Mouse (Mus musculus) kidney, embryonic 16.5 days (tissue): ENCODE results near the gene Tango2. TPM values are rescaled to one million over a fixed set of nuclear protein-coding genes. Genes with fewer than 3 reads are reported as not detected.

ENCODE experiments used
- ATAC-seq: fragments of 200-750 bp; cut with Nextera tagmentation; 2 replicates; pipeline ENCODE4 v1.8.0; 2017; ENCODE audit warnings: moderate TSS enrichment; ENCODE audit not compliant: low FRiP score, low TSS enrichment
- H3K27ac ChIP-seq: fragments of 300-500 bp; sonication (generic); 2 replicates; pipeline ENCODE4 v1.5.1; 2014; ENCODE audit warnings: low read length
- H3K27me3 ChIP-seq: fragments of 300-500 bp; sonication (generic); 2 replicates; pipeline ENCODE4 v1.6.1; 2014; ENCODE audit warnings: low read length, control low read depth, mixed read lengths; ENCODE audit not compliant: insufficient read depth
- H3K36me3 ChIP-seq: fragments of 300-500 bp; sonication (generic); 2 replicates; pipeline ENCODE4 v1.6.1; 2014; ENCODE audit warnings: low read length, control low read depth, mixed read lengths; ENCODE audit not compliant: insufficient read depth
- H3K4me1 ChIP-seq: fragments of 300-500 bp; sonication (generic); 2 replicates; pipeline ENCODE4 v1.6.1; 2014; ENCODE audit warnings: low read length, control low read depth, mixed read lengths; ENCODE audit not compliant: insufficient read depth
- H3K4me2 ChIP-seq: fragments of 300-500 bp; sonication (generic); replicated peaks from 2 replicates; pipeline ENCODE4 v1.6.1; 2014; ENCODE audit warnings: low read depth, low read length
- H3K4me3 ChIP-seq: fragments of 300-500 bp; sonication (generic); 2 replicates; pipeline ENCODE4 v1.5.1; 2014; ENCODE audit warnings: mild to moderate bottlenecking, low read length
- H3K9ac ChIP-seq: fragments of 300-500 bp; sonication (generic); replicated peaks from 2 replicates; pipeline ENCODE4 v1.6.1; 2014; ENCODE audit warnings: low read length
- H3K9me3 ChIP-seq: fragments of 300-500 bp; sonication (generic); 2 replicates; pipeline ENCODE4 v1.6.1; 2016; ENCODE audit warnings: low read length, control low read depth
- WGBS: fragments of 180-500 bp; shearing (Covaris S2); extraction: QIAGEN DNeasy Blood & Tissue Kit; methylation state at CpG from one replicate; pipeline ENCODE4 v1.1.7; 2014; 5-methylcytosine and 5-hydroxymethylcytosine counted together
- polyA plus RNA-seq: library from polyadenylated mRNA; unstranded; fragments of >200 nt; fragmentation: Nextera tagmentation; extraction: Ambion mirVana; gene quantifications from 2 replicates; pipeline ENCODE4 v1.2.1, GENCODE M21; 2015

Gene Tango2
- polyA plus RNA-seq, 1 experiment from 2014 or later: 31.0 TPM

DNA sequence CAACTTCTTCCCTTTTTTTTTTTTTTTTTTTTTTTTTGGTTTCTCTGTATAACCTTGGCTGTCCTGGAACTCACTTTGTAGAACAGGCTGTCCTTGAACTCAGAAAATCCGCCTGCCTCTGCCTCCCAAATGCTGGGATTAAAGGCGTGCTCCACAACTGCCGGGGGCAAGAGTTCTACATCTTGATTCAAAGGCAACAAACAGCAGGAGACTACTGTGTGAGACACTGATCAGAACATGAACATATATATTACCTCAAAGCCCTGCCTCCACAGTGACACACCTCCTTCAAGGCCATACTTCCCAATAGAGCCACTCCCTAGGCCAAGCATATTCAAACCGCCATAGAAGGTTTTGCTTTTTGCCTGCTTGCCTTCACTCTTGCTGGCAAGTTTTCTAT lies 25.7 kb upstream of the Tango2 start:
- ATAC-seq: no peak
- Histone ChIP-seq H3K27me3 (no peaks in the 10 kb centered on the region), H3K4me1 (peaks cover 4% of the 10 kb centered on the region; the same call in 1 of the 2 replicates), H3K4me2 (no peak overlapping the region), H3K27ac (no peak overlapping the region), H3K9me3 (no peaks in the 10 kb centered on the region), H3K4me3 (no peak overlapping the region), H3K9ac (no peak overlapping the region), H3K36me3 (no peaks in the 10 kb centered on the region)
- 89% methylated on average over 4 of the region's 4 CpGs for WGBS

DNA sequence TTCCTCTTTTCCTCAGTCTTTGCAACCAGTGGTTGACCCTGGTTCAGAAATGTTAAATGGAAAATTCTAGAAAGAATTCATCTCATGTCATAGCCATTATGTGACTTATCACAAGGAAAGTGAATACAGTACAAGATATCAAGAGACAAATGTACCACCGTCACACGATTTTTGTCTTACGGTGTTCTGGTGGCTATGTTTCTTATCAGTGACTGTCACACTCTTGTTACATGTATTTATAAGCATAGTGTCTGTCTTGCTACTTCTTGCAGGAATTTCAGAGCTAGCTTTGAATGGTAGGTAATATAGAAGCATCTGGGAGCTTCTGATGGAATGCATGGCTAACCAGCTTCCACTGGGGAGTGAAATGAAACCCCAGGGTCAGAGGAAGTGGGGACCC lies 22.3 kb upstream of the Tango2 start:
- H3K9ac ChIP-seq: no peak overlapping the region
- H3K4me1 ChIP-seq: no peaks in the 10 kb centered on the region
- H3K4me3 ChIP-seq: no peak overlapping the region
- no peaks in the 10 kb centered on the region for H3K9me3 ChIP-seq
- no peak overlapping the region for H3K27ac ChIP-seq
- no peak overlapping the region for H3K4me2 ChIP-seq
- no peak for ATAC-seq
- WGBS: 92% methylated on average over 3 of the region's 3 CpGs
- H3K36me3 ChIP-seq: no peaks in the 10 kb centered on the region
- H3K27me3 ChIP-seq: no peaks in the 10 kb centered on the region

DNA sequence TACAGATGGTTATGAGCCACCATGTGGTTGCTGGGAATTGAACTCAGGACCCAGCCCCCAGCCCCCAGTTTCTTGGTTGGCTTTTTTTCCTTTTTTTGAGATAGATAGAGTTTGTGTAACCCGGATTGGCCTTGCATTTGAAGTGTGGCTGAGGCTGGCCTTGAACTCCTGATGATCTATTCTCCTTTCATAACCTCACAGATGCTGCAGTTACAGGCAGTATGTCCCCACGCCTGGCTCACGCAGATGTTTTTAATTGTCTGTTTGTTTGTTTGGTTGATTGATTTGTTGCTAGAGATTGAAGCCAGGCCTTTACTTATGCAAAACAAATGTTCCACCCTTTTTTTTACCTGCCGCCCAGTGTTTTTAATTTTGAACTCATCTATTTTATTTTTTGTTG lies 18.9 kb upstream of the Tango2 start:
- Histone ChIP-seq H3K27ac (no peak overlapping the region), H3K9ac (no peak overlapping the region), H3K4me2 (no peak overlapping the region), H3K9me3 (peaks cover 4% of the 10 kb centered on the region), H3K4me1 (no peaks in the 10 kb centered on the region), H3K4me3 (no peak overlapping the region), H3K27me3 (no peaks in the 10 kb centered on the region), H3K36me3 (no peaks in the 10 kb centered on the region)
- ATAC-seq: no peak
- 81% methylated on average over 4 of the region's 4 CpGs for WGBS

DNA sequence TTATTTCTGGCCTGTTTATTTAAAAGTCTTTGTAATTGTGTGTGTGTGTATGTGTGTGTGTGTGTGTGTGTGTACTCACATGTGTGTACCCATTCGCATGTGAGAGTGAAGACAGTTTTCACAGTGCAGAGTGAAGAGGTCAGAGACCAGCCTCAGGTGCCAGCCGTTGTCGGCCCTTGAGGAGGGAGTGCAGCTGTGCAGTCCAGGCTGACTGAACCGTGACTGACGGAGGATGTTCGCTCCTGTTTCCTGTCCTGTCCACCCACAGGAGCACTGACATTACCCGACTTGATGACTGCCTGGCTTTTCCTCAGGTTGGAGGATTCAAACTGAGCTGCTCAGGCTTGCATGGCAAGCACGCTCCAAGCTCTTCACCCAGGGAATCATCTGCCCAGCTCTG lies 15.0 kb upstream of the Tango2 start:
- Histone ChIP-seq H3K9me3 (peaks cover 4% of the 10 kb centered on the region), H3K27me3 (no peaks in the 10 kb centered on the region), H3K9ac (no peak overlapping the region), H3K4me2 (no peak overlapping the region), H3K36me3 (no peaks in the 10 kb centered on the region), H3K4me3 (no peak overlapping the region), H3K27ac (no peak overlapping the region), H3K4me1 (no peaks in the 10 kb centered on the region)
- 43% methylated on average over 8 of the region's 8 CpGs for WGBS
- peak; percentile 82 for ATAC-seq

DNA sequence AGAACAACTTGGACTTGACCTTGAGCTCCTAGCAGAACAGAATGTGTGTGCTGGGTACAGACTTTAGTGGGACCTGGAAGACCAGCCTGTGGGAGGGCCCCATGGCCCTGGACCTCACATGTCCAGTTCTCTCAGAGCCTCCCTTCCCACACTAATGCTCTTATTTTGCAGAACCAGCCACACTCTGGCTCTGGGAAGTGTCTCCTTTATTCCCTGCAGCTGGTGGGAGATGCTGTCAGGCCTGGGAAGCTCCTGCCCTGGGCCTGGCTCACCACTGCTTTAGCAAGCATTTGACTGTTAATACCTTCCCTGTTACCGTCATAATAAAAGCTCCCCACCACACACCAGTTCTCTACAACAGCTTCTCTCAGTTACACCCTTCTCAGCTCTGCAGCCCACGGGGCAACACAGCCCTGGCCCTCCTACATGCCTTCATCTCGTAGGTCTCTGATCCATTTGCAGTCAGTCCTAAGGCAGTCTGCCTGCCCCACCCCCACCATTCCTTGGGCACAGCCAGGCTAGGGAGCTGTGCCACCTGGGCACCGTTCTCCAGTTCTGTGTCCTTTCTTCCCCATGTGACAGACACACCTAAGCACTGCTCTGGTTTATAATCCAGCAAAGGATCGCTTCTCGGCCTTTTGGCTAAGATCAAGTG lies 12.4 kb upstream of the Tango2 start:
- 62% methylated on average over 6 of the region's 6 CpGs for WGBS
- H3K36me3 ChIP-seq: no peaks in the 10 kb centered on the region
- no peak overlapping the region for H3K9ac ChIP-seq
- no peak for ATAC-seq
- H3K27me3 ChIP-seq: no peaks in the 10 kb centered on the region
- H3K27ac ChIP-seq: no peak overlapping the region
- H3K4me2 ChIP-seq: no peak overlapping the region
- H3K4me3 ChIP-seq: no peak overlapping the region
- H3K4me1 ChIP-seq: no peaks in the 10 kb centered on the region
- peaks cover 4% of the 10 kb centered on the region for H3K9me3 ChIP-seq

DNA sequence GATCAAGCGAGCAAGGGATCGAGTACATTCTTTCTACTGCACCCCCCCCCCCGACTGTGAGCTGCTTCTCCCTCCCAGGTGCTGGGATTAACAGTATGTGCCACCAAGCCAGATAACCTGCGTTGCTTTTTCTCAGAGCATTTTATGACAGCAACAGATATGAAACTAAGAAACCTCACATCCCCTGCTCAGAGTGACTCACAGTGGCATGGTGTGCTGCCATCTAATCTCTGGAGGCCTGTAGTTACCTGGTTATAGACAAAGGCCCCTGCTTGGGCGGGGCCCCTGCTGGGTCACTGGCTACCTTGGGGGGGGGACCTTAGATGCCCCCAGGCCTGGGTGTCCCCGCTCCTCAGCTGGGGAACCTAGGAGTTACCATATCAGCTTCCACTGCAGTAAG lies 10.1 kb upstream of the Tango2 start:
- no peak for ATAC-seq
- Histone ChIP-seq H3K9ac (no peak overlapping the region), H3K36me3 (no peaks in the 10 kb centered on the region), H3K4me3 (no peak overlapping the region), H3K27me3 (no peaks in the 10 kb centered on the region), H3K27ac (no peak overlapping the region), H3K9me3 (no peaks in the 10 kb centered on the region), H3K4me2 (no peak overlapping the region), H3K4me1 (no peaks in the 10 kb centered on the region)
- WGBS: 77% methylated on average over 6 of the region's 6 CpGs

DNA sequence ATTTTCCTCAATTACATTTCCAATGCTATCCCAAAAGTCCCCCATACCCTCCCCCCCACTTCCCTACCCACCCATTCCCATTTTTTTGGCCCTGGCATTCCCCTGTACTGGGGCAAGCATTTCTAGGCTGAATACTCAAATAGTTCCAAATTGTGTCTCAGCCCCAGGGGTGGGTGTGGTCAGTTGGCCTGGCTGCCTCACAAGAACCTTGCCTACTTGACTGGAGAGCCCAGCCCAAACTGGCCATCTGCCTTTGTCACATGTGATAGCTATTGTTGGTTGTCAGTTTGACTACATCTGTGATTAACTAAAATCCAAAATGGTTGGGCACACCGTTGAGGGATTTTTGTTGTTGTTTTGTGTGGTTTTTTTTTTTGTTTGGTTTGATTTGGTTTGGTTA lies 9.1 kb upstream of the Tango2 start:
- no peaks in the 10 kb centered on the region for H3K27me3 ChIP-seq
- no peaks in the 10 kb centered on the region for H3K36me3 ChIP-seq
- no peak for ATAC-seq
- H3K4me3 ChIP-seq: no peak overlapping the region
- H3K4me1 ChIP-seq: no peaks in the 10 kb centered on the region
- no peak overlapping the region for H3K27ac ChIP-seq
- H3K9me3 ChIP-seq: no peaks in the 10 kb centered on the region
- H3K9ac ChIP-seq: no peak overlapping the region
- no peak overlapping the region for H3K4me2 ChIP-seq
- WGBS: 84% methylated on average over 1 of the region's 1 CpGs

DNA sequence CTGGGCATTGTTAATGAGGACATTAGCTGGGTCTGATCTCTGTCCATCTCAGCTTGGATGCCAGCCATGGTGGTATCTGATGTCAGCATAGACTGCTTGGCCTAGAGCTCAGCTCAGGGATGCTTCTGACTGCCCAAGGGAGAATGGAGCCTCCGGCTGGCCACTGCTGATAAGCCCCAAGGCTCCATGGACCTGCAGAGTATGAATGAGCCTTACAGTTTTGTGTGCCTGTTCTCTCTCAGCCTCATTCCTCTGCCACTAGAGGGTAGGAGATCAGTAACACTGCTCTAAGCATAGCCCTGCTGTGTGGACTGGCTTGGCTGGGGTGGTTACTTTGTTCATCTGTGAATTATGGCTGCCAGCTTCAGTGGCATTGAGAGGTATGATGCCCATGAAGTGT lies 5.2 kb upstream of the Tango2 start:
- Histone ChIP-seq H3K4me2 (no peak overlapping the region), H3K4me3 (no peak overlapping the region), H3K36me3 (no peaks in the 10 kb centered on the region), H3K9me3 (no peaks in the 10 kb centered on the region), H3K27me3 (peaks cover 14% of the 10 kb centered on the region), H3K27ac (no peak overlapping the region), H3K9ac (no peak overlapping the region), H3K4me1 (peaks cover 6% of the 10 kb centered on the region; the same call in 1 of the 2 replicates)
- WGBS: 76% methylated on average over 1 of the region's 1 CpGs
- no peak for ATAC-seq

DNA sequence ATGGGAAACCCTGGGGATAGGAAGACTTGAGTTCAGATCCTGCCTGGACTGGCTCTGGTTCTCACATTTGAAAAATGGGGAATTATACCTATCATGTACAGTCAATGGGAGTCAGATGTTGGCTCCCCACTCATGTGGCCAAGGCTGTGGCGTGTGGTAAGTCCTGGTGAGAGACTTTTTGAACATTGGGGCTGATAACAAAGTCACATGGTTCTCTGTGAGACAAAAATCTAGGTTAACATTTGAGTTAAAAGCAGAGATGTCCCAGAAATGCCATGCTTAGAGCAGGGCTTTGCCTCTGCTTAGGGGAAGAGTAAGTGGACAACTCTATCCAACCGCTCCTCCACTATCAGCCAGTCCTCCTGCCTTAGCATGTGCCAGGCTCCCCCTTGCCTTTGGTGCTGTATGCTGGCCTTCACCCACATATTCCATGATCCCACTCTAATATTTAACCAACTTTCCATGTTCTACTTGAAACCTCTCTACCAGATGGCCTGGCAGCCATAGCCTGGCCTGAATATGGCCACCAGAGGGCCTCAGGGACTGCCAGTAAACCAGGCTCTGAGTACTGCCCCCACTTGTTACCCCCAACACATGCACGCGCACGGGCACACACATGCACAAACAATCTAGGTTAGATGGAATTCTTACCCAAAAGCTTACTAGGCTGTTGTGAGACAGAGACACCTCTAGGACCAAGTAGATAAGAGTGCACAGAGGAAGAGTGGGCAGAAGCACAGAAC lies 3.6 kb upstream of the Tango2 start:
- Histone ChIP-seq H3K27ac (no peak overlapping the region), H3K4me1 (peaks cover 6% of the 10 kb centered on the region; the same call in 1 of the 2 replicates), H3K9me3 (no peaks in the 10 kb centered on the region), H3K27me3 (peaks cover 24% of the 10 kb centered on the region), H3K9ac (no peak overlapping the region), H3K36me3 (no peaks in the 10 kb centered on the region), H3K4me2 (no peak overlapping the region), H3K4me3 (no peak overlapping the region)
- WGBS: 65% methylated on average over 5 of the region's 5 CpGs
- no peak for ATAC-seq

DNA sequence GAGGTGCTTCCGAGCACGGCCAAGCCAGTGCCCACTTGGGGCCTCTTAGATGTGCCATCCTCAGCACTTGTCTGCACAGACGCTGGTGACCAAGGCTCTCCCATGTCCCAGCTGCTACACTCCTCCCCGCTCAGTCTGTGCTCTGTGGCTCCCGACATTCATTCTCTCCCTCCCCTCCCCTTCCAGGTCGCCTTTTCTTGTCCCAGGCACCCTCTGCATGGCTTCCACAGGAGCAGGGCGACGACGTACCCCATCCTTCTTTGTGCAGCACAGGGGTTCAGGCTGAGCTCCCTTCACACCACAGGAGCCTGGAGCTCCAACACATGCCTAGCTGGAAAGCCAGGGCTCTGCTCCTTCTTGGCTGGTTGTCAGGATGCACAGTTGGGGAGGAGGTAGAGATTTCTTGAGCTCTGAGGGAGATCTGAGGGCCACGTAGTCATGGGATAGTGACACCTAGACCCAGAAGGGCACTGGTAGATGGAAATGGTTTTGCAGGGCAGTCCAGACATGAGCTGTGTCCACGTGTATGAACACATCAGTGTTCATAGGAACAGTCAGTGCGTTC lies 1.9 kb upstream of the Tango2 start:
- Histone ChIP-seq H3K9ac (no peak overlapping the region), H3K27ac (no peak overlapping the region), H3K4me2 (no peak overlapping the region), H3K9me3 (no peaks in the 10 kb centered on the region), H3K4me3 (no peak overlapping the region), H3K36me3 (no peaks in the 10 kb centered on the region), H3K4me1 (peaks cover 6% of the 10 kb centered on the region; the same call in 1 of the 2 replicates), H3K27me3 (peaks cover 24% of the 10 kb centered on the region)
- whole genome bisulfite sequencing: 78% methylated on average over 12 of the region's 12 CpGs
- no peak for ATAC-seq
